Comparison of ENCODE assay signal across 25 mouse cellular contexts in genomic region chr5:150164671-150165070, GRCm38 (mm10).
"Had no signal": no experiment of that assay in that cellular context is flagged by ENCODE, and none has a peak within 500 bp of the region (broad histone marks: within the 10 kb centered on the region; RNA-seq: fewer than 3 reads in every experiment).

No protein-coding gene starts in this region.

- H3K4me1 ChIP-seq: heart, embryonic 12.5 days; hindbrain, embryonic 10.5 days; hindbrain, embryonic 12.5 days; limb, embryonic 12.5 days; liver, embryonic 13.5 days had no signal

- H3K27me3 ChIP-seq: heart, embryonic 12.5 days; hindbrain, embryonic 12.5 days; intestine, embryonic 15.5 days; limb, embryonic 12.5 days; liver, embryonic 13.5 days had no signal

- H3K4me3 ChIP-seq: gastrocnemius, adult 2 months; heart, adult 2 months; heart, embryonic 12.5 days; hindbrain, embryonic 10.5 days; hindbrain, embryonic 12.5 days; intestine, embryonic 15.5 days; left cerebral cortex, adult 2 months; limb, embryonic 10.5 days; limb, embryonic 12.5 days; liver, embryonic 13.5 days had no signal

- DNase-seq: gastrocnemius, adult 2 months; gastrocnemius, postnatal 10 days; gastrocnemius, postnatal 25 days; heart, adult 2 months; heart, postnatal 10 days; heart, postnatal 4 days; kidney, adult 18-20 months; kidney, adult 8-10 months; kidney, postnatal 10 days; kidney, postnatal 25 days; kidney, postnatal 4 days; liver; liver, embryonic 13.5 days had no signal

- H3K4me2 ChIP-seq: heart, embryonic 12.5 days; hindbrain, embryonic 12.5 days; hindbrain, embryonic 14.5 days; intestine, embryonic 15.5 days; limb, embryonic 12.5 days; liver, embryonic 11.5 days; liver, embryonic 13.5 days had no signal

- H3K27ac ChIP-seq: gastrocnemius, adult 2 months; heart, adult 2 months; hindbrain, embryonic 10.5 days; hindbrain, embryonic 12.5 days; hindbrain, embryonic 14.5 days; intestine, embryonic 15.5 days; left cerebral cortex, adult 2 months; limb, embryonic 10.5 days; limb, embryonic 12.5 days; liver, embryonic 13.5 days had no signal

- ATAC-seq: hindbrain, embryonic 16.5 days; inflammation-experienced regulatory T-cells, adult 6 months; intestine, embryonic 15.5 days; intestine, postnatal 0 days had no signal

- H3K36me3 ChIP-seq: heart, embryonic 12.5 days; hindbrain, embryonic 10.5 days; hindbrain, embryonic 12.5 days; intestine, embryonic 15.5 days; limb, embryonic 10.5 days; limb, embryonic 12.5 days; liver, embryonic 13.5 days had no signal

- H3K9me3 ChIP-seq: heart, embryonic 12.5 days; hindbrain, embryonic 10.5 days; hindbrain, embryonic 12.5 days; intestine, embryonic 15.5 days; limb, embryonic 10.5 days; limb, embryonic 12.5 days; liver, embryonic 13.5 days had no signal

- H3K9ac ChIP-seq: heart, embryonic 12.5 days; hindbrain, embryonic 12.5 days; hindbrain, embryonic 14.5 days; intestine, embryonic 15.5 days; limb, embryonic 12.5 days; liver, embryonic 13.5 days had no signal
